Mouse (Mus musculus) brain, embryonic 14.5 days (tissue): Measurements from ENCODE around the gene Dennd4a. TPM values are rescaled to one million over a fixed set of nuclear protein-coding genes. Genes with fewer than 3 reads are reported as not detected.

Experiments used
- DNase-seq: peaks from one replicate; pipeline ENCODE4 v3.0.0-alpha.2; 2011; ENCODE audit warnings: low read depth
- CTCF ChIP-seq: fragments of 200-500 bp; IDR thresholded peaks from 2 replicates; pipeline ENCODE4 v1.5.1; 2012; ENCODE audit warnings: inconsistent platforms, mild to moderate bottlenecking, moderate library complexity, borderline replicate concordance; ENCODE audit not compliant: insufficient read depth, insufficient read length; ENCODE audit errors: extremely low read depth
- POLR2A ChIP-seq: fragments of 200-500 bp; IDR thresholded peaks from 2 replicates; pipeline ENCODE4 v1.6.1; 2012; ENCODE audit warnings: mild to moderate bottlenecking, inconsistent platforms, borderline replicate concordance; ENCODE audit not compliant: poor library complexity, insufficient read depth, insufficient read length, severe bottlenecking; ENCODE audit errors: extremely low read depth
- polyA plus RNA-seq: library from polyadenylated mRNA; depleted of rRNA; stranded (reverse); fragments of >200 nt; gene quantifications from 2 replicates; pipeline ENCODE4 v1.2.3, GENCODE M21; 2012

Dennd4a gene
- polyA plus RNA-seq, 1 experiment, result 14.3 TPM

DNA sequence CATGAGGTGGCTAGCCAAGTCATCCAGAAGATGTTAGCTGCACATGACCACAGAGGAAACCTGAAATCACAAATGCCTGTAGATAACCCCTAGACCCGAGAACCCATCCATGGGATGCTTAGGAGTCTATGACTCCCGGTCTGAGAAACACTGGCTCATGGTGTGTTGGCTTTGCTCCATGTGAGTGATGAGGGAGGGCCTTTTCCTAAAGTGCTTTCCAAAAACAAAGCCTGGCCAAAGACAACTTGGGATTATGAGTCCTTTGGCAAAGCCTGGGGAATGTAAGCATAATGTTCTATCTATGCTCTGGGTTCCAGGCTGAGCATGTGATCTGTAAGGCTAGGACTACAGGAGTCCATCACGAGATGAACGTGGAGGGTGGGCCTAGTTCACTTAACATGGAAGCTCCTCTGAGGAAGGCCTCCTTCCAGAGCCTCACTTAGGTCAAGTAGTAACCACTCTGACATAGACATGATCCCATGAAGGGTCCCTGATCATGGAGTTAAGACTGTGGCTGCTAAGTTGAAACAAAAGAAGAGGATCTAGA lies 33.6 kb upstream of the Dennd4a start:
- no peak for DNase-seq
- TF ChIP-seq POLR2A (no peak), CTCF (no peak)

DNA sequence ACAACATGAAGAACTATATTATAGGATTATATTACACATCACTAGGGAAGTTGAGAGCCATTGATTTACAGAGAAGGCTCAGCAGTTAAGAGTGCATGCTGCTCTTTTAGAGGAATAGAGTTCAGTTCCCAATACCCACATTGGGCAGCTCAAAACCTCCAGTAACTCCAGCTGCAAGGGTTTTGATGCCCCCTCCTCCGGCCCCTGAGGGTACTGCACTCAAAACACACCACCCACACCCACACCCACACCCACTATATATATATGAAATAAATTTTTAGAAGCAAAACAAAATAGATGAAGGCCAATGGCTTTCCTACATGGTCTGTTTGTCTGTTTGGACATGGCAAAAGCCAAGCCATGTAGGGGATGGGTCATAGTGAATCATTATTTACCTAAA lies 33.0 kb upstream of the Dennd4a start:
- DNase-seq, result no peak
- TF ChIP-seq POLR2A, result no peak

DNA sequence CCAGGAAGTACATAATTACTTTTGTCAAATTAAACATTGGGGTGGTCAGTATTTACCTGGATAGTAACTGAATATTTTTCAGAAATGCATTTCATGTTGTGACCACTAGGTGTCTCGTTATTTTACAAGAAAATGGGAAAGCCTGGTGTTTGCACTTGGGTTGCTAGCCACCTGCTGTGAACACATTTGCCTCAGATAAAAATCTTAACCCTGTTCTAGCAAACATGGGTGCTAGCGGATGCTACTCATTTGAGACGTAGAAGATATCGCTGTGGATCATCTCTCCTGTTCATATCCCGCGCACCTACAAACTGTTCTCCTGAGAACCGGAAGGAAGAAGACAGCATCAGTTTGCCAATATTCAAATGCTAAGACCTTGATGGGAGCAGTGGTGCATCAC lies 31.5 kb upstream of the Dennd4a start:
- TF ChIP-seq CTCF (peak; percentile 45; the same call in 1 of the 2 replicates), POLR2A (no peak)
- peak; percentile 70 for DNase-seq

DNA sequence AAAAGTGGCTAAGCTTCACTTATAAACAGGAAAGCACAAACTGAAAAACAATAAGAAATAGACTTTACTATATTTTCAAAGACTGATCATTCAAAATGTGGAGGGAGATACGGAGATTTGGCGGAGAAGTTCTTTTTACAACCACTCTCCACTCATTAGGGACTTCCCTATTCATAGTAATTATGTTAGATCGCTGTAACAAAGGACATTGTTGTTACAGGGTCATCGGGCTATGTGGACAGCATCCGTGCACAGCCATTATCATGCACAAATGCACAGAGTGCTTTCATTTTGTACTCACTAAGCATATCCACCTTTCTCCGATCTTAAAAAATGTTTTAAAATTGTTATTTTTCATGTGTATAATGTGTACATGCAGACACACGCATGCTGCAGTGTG lies 27.6 kb upstream of the Dennd4a start:
- no peak for DNase-seq
- TF ChIP-seq POLR2A, result no peak
- no peak for TF ChIP-seq CTCF

DNA sequence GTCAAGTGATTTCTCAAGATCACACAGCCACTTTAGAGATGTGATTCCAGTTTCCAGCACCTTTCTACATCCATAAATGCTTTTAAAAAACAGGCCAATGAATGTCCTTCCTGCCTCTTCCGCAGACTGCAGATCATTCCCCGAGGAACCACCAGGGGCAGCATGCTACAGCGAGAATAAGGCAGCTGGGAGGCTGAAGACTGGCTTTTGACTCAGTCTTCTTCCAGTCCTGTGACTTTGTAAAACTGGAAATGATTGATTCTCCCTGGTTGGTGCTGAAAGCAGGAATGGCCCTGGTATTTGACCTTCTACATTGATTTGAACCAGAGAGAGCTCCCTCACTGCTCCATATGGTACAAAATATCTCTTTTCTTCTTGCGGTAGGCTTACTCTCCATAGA lies 26.3 kb upstream of the Dennd4a start:
- no peak for TF ChIP-seq POLR2A
- TF ChIP-seq CTCF, result peak; percentile 77
- DNase-seq, result peak; percentile 51

DNA sequence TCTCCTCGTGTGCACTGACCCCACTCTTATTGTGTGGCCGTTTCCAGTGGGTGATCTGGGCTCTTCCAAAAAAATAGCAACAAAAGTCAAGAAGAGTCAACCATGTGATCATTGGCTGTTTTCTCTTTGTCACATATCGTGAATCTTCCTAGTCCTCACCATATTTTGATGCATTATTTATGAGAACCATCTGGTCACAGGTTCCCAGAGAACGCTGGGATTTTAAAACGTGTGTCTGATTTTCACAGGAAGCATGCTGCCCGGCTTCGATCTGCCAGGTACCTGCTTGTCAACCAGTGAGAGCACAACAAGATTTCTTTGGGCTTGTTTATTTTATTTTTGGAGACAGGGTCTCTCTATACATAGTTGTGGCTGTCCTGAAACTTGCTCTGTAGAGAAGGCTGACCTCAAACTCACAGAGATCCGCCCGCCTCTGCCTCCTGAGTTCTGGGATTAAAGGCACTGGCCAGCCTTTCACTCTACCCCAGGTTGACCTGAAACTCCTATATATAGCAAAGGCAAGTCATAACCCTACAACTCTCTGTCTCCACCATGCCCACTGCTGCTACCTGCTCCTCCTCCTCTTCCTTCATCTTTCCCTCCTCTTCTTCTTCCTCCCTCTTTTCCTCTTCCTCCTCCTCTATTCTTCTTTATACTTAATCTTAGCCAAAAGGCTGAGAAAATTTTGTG lies 24.8 kb upstream of the Dennd4a start:
- peak; percentile 65 for DNase-seq
- TF ChIP-seq CTCF (no peak), POLR2A (no peak)

DNA sequence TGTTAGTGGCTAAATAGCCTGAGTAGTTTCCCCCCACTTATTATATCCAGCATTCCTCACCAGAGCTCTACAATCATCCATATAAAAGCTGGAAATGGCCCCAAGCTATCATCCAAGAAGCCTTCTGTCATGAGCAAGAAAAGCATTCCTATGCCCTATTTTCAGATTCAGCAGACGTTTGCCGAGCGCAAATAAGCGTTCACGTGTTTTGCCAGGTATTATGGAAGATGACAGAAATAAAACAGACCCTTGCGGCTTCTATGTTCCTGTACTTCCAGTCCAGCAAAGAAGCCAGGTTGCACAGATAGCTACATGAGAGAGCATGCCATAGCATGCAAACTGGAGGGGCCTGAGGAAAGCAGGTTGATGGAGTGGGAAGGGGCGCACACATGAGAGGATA lies 23.1 kb upstream of the Dennd4a start:
- TF ChIP-seq CTCF (no peak), POLR2A (no peak)
- DNase-seq, result peak; percentile 28

DNA sequence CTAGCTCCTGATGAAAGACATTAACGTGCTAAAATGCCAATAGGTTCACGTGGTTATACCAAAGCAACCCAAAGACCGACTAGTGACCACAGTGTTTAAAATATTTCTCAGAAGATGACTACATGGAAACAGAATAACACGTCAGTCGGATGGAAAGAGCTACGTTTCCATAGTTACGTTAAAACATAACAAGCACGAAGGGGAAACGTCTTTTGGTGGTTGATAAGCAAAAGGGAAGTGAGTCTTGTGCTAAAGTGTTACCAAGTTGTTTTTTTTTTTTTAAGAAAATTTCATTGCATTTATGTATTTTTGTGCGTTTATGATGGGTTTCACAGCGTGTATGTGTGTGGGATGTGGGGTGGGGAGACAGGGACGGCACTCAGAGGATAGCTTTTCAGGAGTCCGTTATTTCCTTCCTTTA lies 21.8 kb upstream of the Dennd4a start:
- no peak for DNase-seq
- no peak for TF ChIP-seq POLR2A
- TF ChIP-seq CTCF, result no peak

DNA sequence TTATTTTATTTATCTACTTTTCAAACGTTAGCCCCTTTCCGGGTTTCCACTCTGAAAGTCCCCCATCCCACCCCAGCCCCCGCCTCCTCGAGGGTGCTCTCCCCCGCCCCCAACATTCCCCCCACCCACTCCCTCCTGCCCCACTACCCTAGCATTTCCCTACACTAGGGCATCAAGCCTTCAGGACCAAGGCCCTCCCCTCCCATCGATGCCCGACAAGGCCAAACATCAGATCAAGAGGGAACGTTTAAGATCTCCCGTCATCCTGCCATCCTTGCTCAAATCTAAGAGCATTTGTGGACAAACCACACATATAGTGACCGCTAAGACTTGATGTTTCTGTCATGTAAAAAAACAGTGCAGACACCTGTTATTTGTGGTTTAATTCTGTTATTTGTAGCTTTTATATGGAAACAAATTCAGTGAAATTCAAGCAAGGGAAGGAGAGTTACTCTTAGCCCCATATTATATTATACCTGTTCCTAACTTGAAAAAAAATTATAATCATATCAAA lies 21.2 kb upstream of the Dennd4a start:
- TF ChIP-seq CTCF (no peak), POLR2A (no peak)
- DNase-seq, result no peak

DNA sequence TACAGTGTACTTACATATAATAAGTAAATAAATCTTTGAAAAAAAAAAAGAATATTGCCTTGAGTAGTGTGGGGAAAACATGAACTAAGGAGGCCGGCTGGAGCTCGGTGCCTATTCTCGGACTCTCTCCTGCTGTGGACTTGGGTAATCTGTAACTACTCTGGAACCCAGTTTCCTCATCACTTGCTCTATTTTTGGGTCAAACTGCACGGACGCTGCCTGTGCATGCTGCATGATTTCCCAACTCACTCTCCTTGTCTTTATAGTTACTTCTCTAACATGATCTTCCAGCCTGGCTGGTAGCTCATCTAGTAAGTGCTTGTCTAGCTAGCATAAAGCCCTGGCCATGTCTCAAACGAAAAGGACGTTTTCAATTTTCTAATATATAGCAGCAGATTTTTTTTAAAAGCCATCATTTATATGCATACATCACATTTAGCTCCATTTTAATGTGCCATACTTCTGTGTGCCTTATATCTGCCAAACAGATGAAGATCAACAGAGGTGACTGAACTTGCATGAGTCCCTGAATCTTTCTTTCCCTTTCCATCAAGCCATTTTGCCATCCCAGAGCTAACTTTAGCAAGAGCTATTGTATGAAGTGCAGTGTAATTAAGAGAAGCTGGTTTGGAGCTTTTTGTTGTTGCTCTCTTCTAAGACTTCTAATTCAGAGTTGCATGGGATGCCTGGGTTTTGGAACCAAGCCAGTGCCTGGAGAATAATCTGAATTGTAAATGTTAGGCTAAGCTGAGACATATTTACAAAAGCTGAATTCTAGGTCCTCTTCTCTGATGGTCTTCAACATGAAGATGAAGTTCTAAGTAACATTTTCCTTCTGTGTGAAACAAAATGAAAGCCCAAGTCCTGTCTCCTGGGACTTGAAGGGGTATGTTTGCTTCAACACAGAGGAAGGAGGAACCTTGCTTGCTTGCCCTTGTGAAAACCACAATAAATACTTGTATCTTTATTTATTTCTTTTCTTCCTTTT lies 20.2 kb upstream of the Dennd4a start:
- peak; percentile 34 for DNase-seq
- TF ChIP-seq POLR2A (no peak), CTCF (no peak)

DNA sequence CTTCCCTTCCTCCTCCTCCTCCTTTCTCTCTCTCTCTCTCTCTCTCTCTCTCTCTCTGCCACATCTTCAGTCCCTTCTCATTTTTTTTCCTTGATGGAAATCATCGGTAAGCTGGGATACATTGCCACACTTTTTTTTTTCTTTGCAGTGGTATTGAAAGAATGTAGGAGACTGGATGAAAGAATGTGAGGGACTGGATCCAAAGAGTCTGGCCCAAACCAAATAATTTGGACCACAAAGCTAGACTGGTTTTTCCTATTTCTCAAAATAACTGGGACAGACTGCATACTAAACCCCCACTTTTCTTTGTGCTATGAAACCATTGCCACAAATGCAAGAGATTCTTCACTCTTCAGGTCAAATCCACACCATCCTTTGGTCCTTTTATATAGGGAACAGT lies 19.5 kb upstream of the Dennd4a start:
- no peak for DNase-seq
- TF ChIP-seq POLR2A (no peak), CTCF (no peak)
